Mouse (Mus musculus): Measurements from ENCODE around the gene E2f8. TPM values are rescaled to one million over a fixed set of nuclear protein-coding genes. Genes with fewer than 3 reads are reported as not detected.

E2f8 gene
- total and polyA plus RNA-seq, 3 experiments: 2.6 to 17.1 (median 3.8) TPM

- Histone ChIP-seq H3K4me2 (ENCODE audit: insufficient read depth, low read depth, poor library complexity, severe bottlenecking) (no peak overlapping the region), H3K4me1 (ENCODE audit: control insufficient read depth in 1 of 2, insufficient read depth in 2 of 2) (peaks cover 9 to 29% of the 10 kb centered on the region in 2 experiments), H3K27ac (ENCODE audit: insufficient read depth, low read depth) (no peak overlapping the region), H3K9ac (ENCODE audit: insufficient read depth, low read depth) (no peak overlapping the region), H3K36me3 (replicated peaks in 1 of 2; ENCODE audit: control insufficient read depth in 1 of 2, insufficient read depth in 1 of 2, low read length in 1 of 2) (peaks cover 11 to 25% of the 10 kb centered on the region in 2 experiments), H3K27me3 (replicated peaks) (no peaks in the 10 kb centered on the region), H3K79me2 (replicated peaks; ENCODE audit: control insufficient read depth, extremely low read depth, insufficient read depth, poor library complexity, severe bottlenecking) (no peaks in the 10 kb centered on the region), H3K4me3 (replicated peaks in 1 of 3; ENCODE audit: low read depth in 2 of 3, low read length in 2 of 3, poor library complexity in 1 of 3) (no peak overlapping the region), H3K9me3 (replicated peaks; ENCODE audit: low read length) (no peaks in the 10 kb centered on the region)
- TF ChIP-seq BHLHE40 (IDR thresholded peaks at IDR 0.05; ENCODE audit: low read depth, low read length) (no peak), ELF1 (IDR thresholded peaks at IDR 0.05; ENCODE audit: low read depth, low read length) (no peak), SIN3A (IDR thresholded peaks at IDR 0.05; ENCODE audit: low read length) (no peak), EP300 (IDR thresholded peaks at IDR 0.05; ENCODE audit: low read length) (no peak), MEF2A (IDR thresholded peaks at IDR 0.05; ENCODE audit: borderline replicate concordance, low read depth, low read length) (no peak), GABPA (IDR thresholded peaks at IDR 0.05; ENCODE audit: insufficient replicate concordance, low read depth, low read length) (no peak), POLR2A (IDR thresholded peaks at IDR 0.05; ENCODE audit: low read depth, low read length) (no peak), JUN (IDR thresholded peaks at IDR 0.05; ENCODE audit: insufficient read depth, low read depth, low read length) (no peak), NRF1 (IDR thresholded peaks at IDR 0.05; ENCODE audit: low read depth, low read length) (no peak), IRF4 (IDR thresholded peaks at IDR 0.05; ENCODE audit: low read depth, low read length) (no peak), ZC3H11A (IDR thresholded peaks at IDR 0.05; ENCODE audit: low read depth, low read length) (no peak), ZNF384 (IDR thresholded peaks at IDR 0.05; ENCODE audit: low read depth, low read length) (no peak), MAFK (IDR thresholded peaks at IDR 0.05; ENCODE audit: insufficient replicate concordance, low read length) (no peak)
- no peak for DNase-seq (ENCODE audit: extremely low read depth)
- dilution Hi-C loops (cut with MboI; ENCODE audit: extremely low pct_ligation_motif_present, extremely low pct_unique_long_range_greater_than_20kb, low sequenced_read_pairs) (no loop called here), in situ Hi-C loops (cut with MboI; ENCODE audit: low pct_ligation_motif_present, low pct_unique_long_range_greater_than_20kb, low sequenced_read_pairs) (no loop called here)
Measured at GRCm38 (mm10) chr7:48830395-48830794, 51.0 kb downstream of the E2f8 start.

GRCm38 (mm10) chr7:48829177-48829910, 52.1 kb downstream of the E2f8 start:
- dilution Hi-C loops (cut with MboI; ENCODE audit: extremely low pct_ligation_motif_present, extremely low pct_unique_long_range_greater_than_20kb, low sequenced_read_pairs) (no loop called here), in situ Hi-C loops (cut with MboI; ENCODE audit: low pct_ligation_motif_present, low pct_unique_long_range_greater_than_20kb, low sequenced_read_pairs) (no loop called here)
- Histone ChIP-seq H3K79me2 (replicated peaks; ENCODE audit: control insufficient read depth, extremely low read depth, insufficient read depth, poor library complexity, severe bottlenecking) (no peaks in the 10 kb centered on the region), H3K4me1 (ENCODE audit: control insufficient read depth in 1 of 2, insufficient read depth in 2 of 2) (peaks cover 9 to 29% of the 10 kb centered on the region in 2 experiments), H3K9me3 (replicated peaks; ENCODE audit: low read length) (no peaks in the 10 kb centered on the region), H3K4me3 (replicated peaks in 1 of 3; ENCODE audit: low read depth in 2 of 3, low read length in 2 of 3, poor library complexity in 1 of 3) (no peak overlapping the region), H3K36me3 (replicated peaks in 1 of 2; ENCODE audit: control insufficient read depth in 1 of 2, insufficient read depth in 1 of 2, low read length in 1 of 2) (peaks cover 20 to 35% of the 10 kb centered on the region in 2 experiments), H3K27me3 (replicated peaks) (no peaks in the 10 kb centered on the region), H3K27ac (ENCODE audit: insufficient read depth, low read depth) (no peak overlapping the region), H3K9ac (ENCODE audit: insufficient read depth, low read depth) (no peak overlapping the region), H3K4me2 (ENCODE audit: insufficient read depth, low read depth, poor library complexity, severe bottlenecking) (no peak overlapping the region)
- peak; percentile 27 for DNase-seq (ENCODE audit: extremely low read depth)
- no peak for TF ChIP-seq CTCF (conservative IDR thresholded peaks at IDR 0.05 in 1 of 2, IDR thresholded peaks at IDR 0.05 in 1 of 2; ENCODE audit: low read depth in 2 of 2, low read length in 2 of 2)
- TF ChIP-seq UBTF (IDR thresholded peaks at IDR 0.05; ENCODE audit: low read depth, low read length): no peak
- TF ChIP-seq TCF12 (IDR thresholded peaks at IDR 0.05; ENCODE audit: low read depth, low read length): no peak
- TF ChIP-seq MAFK (IDR thresholded peaks at IDR 0.05; ENCODE audit: insufficient replicate concordance, low read length): no peak
- no peak for TF ChIP-seq RCOR1 (conservative IDR thresholded peaks at IDR 0.05; ENCODE audit: low read depth, low read length)
- TF ChIP-seq MXI1 (IDR thresholded peaks at IDR 0.05; ENCODE audit: low read depth, low read length): no peak
- TF ChIP-seq CHD1 (IDR thresholded peaks at IDR 0.05; ENCODE audit: low read depth, low read length): no peak
- TF ChIP-seq PAX5 (IDR thresholded peaks at IDR 0.05; ENCODE audit: low read length): no peak
- no peak for TF ChIP-seq POLR2A (IDR thresholded peaks at IDR 0.05; ENCODE audit: low read depth, low read length)
- no peak for TF ChIP-seq POLR2AphosphoS2 (IDR thresholded peaks at IDR 0.05; ENCODE audit: low read depth, low read length)
- no peak for TF ChIP-seq SMC3 (IDR thresholded peaks at IDR 0.05; ENCODE audit: low read depth, low read length)
- TF ChIP-seq ZMIZ1 (IDR thresholded peaks at IDR 0.05; ENCODE audit: low read depth, low read length): no peak
- TF ChIP-seq ELF1 (IDR thresholded peaks at IDR 0.05; ENCODE audit: low read depth, low read length): no peak
- TF ChIP-seq JUN (IDR thresholded peaks at IDR 0.05; ENCODE audit: insufficient read depth, low read depth, low read length): no peak
- no peak for TF ChIP-seq MEF2A (IDR thresholded peaks at IDR 0.05; ENCODE audit: borderline replicate concordance, low read depth, low read length)

Measured in CH12.LX (cell line).